Mouse (Mus musculus): Measurements from ENCODE around the gene Snx22. TPM values are rescaled to one million over a fixed set of nuclear protein-coding genes. Genes with fewer than 3 reads are reported as not detected.

Snx22 gene
- polyA plus RNA-seq, 1 experiment: 1.8 TPM

DNA sequence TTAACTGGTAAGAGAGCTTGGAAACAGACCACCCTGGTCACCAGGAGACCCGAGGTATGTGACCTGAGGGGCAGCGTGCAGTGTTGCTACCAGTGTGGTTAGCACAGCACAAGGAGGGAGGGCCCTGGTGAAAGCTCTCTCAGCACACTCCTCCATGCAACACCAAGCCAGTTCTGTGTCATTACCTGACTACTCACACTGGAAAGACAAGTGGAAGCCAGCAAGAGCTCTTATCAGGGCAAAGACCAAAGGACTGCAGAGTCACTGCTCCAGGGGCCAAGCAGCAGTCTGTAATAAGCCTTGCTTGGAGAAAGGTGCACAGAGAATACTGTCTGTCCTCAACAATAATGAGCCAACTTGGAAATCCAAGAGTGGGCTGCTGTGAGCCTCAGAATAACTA, 23.1 kb upstream of the Snx22 start:
- H3K36me3 ChIP-seq (ENCODE audit: control insufficient read depth, insufficient read depth): peaks cover 60% of the 10 kb centered on the region
- no peak overlapping the region for H3K4me2 ChIP-seq (ENCODE audit: low read depth)
- TF ChIP-seq MYOG (IDR thresholded peaks at IDR 0.05; ENCODE audit: control insufficient read depth in 1 of 3, insufficient read depth in 1 of 3, insufficient read length in 2 of 3, low read depth in 2 of 3): no peak
- no peak for TF ChIP-seq POLR2AphosphoS2 (IDR thresholded peaks at IDR 0.05; ENCODE audit: insufficient read length, low read depth)
- TF ChIP-seq MYOD1 (IDR thresholded peaks at IDR 0.05; ENCODE audit: control insufficient read depth in 1 of 3, insufficient read length in 2 of 3, low read depth in 2 of 3): no peak
- no peak for TF ChIP-seq MAX (IDR thresholded peaks at IDR 0.05; ENCODE audit: low read depth)
- no peak for TF ChIP-seq USF1 (IDR thresholded peaks at IDR 0.05; ENCODE audit: low read depth)
- no peak for TF ChIP-seq SRF (IDR thresholded peaks at IDR 0.05; ENCODE audit: control insufficient read depth, insufficient read length, low read depth)
- TF ChIP-seq REST (IDR thresholded peaks at IDR 0.05; ENCODE audit: insufficient read depth, insufficient read length): no peak
- TF ChIP-seq TCF12 (IDR thresholded peaks at IDR 0.05; ENCODE audit: insufficient read depth, poor library complexity, severe bottlenecking): no peak
- no peak for TF ChIP-seq POLR2A (IDR thresholded peaks at IDR 0.05; ENCODE audit: insufficient read length, low read depth)
- no peak for TF ChIP-seq CEBPB (IDR thresholded peaks at IDR 0.05; ENCODE audit: insufficient read depth, poor library complexity, severe bottlenecking)
- no peak for TF ChIP-seq E2F4 (IDR thresholded peaks at IDR 0.05; ENCODE audit: insufficient read depth)
- no peak for TF ChIP-seq TCF3 (IDR thresholded peaks at IDR 0.05; ENCODE audit: insufficient read length, low read depth)
- no peak overlapping the region for H3ac ChIP-seq (ENCODE audit: control insufficient read depth, insufficient read length)
- H3K79me2 ChIP-seq (ENCODE audit: control insufficient read depth, insufficient read depth): no peaks in the 10 kb centered on the region
- no peak overlapping the region for H3K4me3 ChIP-seq
- H3K27me3 ChIP-seq (ENCODE audit: control insufficient read depth, insufficient read depth, insufficient read length): no peaks in the 10 kb centered on the region

DNA sequence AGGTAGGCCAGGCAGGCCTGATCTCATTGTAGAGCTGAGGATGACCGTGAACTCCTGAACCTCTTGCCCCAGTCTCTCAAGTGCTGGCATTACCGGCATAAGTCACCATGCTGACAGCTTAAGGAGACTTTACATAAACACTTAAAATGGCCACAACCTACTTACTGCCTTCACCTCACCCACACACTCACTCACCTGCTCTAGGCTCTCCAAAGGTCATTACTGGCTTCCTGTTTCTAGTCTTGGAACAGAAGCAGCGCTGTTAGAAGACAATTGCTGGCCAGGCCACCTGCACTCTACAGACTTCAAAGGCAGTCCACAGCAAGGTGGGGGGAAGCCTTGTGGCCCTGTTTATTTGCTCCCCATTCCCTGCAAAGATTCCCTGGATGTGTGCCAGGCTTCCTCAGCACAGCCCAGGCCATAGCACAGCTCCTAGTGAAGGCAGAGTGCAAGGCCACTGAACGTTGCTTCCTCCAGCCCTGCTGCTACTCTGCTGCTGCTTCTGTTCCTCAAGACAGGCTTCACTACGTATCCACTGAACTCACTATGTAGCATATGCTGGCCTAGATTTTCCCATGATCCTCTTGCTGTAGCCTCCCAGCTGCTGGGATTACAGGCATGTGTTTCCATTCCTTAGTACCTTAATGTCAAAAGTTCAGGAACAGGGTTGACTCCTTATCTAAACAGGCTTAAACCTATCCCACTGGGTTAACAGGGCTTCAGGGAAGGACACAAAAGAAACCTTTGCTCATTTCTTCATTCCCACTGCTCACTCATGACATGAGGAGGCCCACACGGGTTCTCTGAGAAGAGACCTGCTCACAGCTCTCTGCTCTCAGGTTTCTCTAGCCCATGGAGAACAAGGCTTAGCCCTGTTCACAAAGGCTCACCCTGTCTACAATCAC, 22.1 kb upstream of the Snx22 start:
- Histone ChIP-seq H3K4me2 (ENCODE audit: low read depth) (no peak overlapping the region), H3ac (ENCODE audit: control insufficient read depth, insufficient read length) (no peak overlapping the region), H3K4me3 (no peak overlapping the region), H3K79me2 (ENCODE audit: control insufficient read depth, insufficient read depth) (no peaks in the 10 kb centered on the region), H3K27me3 (ENCODE audit: control insufficient read depth, insufficient read depth, insufficient read length) (no peaks in the 10 kb centered on the region), H3K36me3 (ENCODE audit: control insufficient read depth, insufficient read depth) (peaks cover 59% of the 10 kb centered on the region)
- peak; percentile 14 for TF ChIP-seq POLR2A (IDR thresholded peaks at IDR 0.05; ENCODE audit: insufficient read length, low read depth)
- TF ChIP-seq SRF (IDR thresholded peaks at IDR 0.05; ENCODE audit: control insufficient read depth, insufficient read length, low read depth): no peak

DNA sequence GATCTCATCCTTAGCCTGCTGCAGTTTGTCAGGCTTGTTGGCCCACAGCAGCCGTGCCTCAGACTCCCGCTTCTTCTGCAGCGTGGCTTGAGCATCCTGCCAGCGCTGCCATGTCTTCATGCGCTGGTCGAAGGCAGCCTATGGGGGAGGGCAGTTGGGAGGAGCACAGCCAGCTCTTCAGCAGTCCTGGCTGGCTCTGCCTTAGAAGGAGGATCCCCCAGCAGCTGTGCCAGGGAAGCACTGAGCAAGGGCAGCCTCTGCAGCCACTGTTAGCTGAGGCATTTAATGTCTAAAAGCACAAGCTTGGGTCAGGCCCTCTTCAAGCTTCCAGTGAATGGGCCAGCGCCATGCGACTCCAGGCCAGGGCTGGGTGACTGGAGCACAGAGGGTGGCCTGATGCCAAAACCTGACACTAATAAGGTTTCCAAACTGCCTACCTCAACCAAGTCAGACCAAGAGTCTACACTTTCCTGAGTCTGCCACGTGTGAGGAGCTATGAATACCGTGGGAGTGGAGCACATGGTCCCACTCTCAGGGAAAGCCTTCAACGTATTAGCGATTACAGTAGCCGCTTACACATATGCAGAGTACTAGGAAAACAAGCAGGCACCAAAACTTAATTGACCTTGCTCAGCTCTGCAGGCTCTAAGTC, 21.2 kb upstream of the Snx22 start:
- H3K4me3 ChIP-seq: no peak overlapping the region
- no peak overlapping the region for H3K4me2 ChIP-seq (ENCODE audit: low read depth)
- no peaks in the 10 kb centered on the region for H3K27me3 ChIP-seq (ENCODE audit: control insufficient read depth, insufficient read depth, insufficient read length)
- H3K36me3 ChIP-seq (ENCODE audit: control insufficient read depth, insufficient read depth): peaks cover 50% of the 10 kb centered on the region
- TF ChIP-seq MAX (IDR thresholded peaks at IDR 0.05; ENCODE audit: low read depth): no peak
- TF ChIP-seq POLR2A (IDR thresholded peaks at IDR 0.05; ENCODE audit: insufficient read length, low read depth): no peak
- TF ChIP-seq SRF (IDR thresholded peaks at IDR 0.05; ENCODE audit: control insufficient read depth, insufficient read length, low read depth): no peak
- no peak for TF ChIP-seq MYOD1 (IDR thresholded peaks at IDR 0.05; ENCODE audit: control insufficient read depth in 1 of 3, insufficient read length in 2 of 3, low read depth in 2 of 3)
- TF ChIP-seq CEBPB (IDR thresholded peaks at IDR 0.05; ENCODE audit: insufficient read depth, poor library complexity, severe bottlenecking): no peak
- TF ChIP-seq TCF12 (IDR thresholded peaks at IDR 0.05; ENCODE audit: insufficient read depth, poor library complexity, severe bottlenecking): no peak
- no peak for TF ChIP-seq TCF3 (IDR thresholded peaks at IDR 0.05; ENCODE audit: insufficient read length, low read depth)
- TF ChIP-seq REST (IDR thresholded peaks at IDR 0.05; ENCODE audit: insufficient read depth, insufficient read length): no peak
- TF ChIP-seq MYOG (IDR thresholded peaks at IDR 0.05; ENCODE audit: control insufficient read depth in 1 of 3, insufficient read depth in 1 of 3, insufficient read length in 2 of 3, low read depth in 2 of 3): no peak
- TF ChIP-seq E2F4 (IDR thresholded peaks at IDR 0.05; ENCODE audit: insufficient read depth): no peak
- TF ChIP-seq USF1 (IDR thresholded peaks at IDR 0.05; ENCODE audit: low read depth): no peak
- TF ChIP-seq POLR2AphosphoS2 (IDR thresholded peaks at IDR 0.05; ENCODE audit: insufficient read length, low read depth): no peak
- H3ac ChIP-seq (ENCODE audit: control insufficient read depth, insufficient read length): no peak overlapping the region
- H3K79me2 ChIP-seq (ENCODE audit: control insufficient read depth, insufficient read depth): no peaks in the 10 kb centered on the region

DNA sequence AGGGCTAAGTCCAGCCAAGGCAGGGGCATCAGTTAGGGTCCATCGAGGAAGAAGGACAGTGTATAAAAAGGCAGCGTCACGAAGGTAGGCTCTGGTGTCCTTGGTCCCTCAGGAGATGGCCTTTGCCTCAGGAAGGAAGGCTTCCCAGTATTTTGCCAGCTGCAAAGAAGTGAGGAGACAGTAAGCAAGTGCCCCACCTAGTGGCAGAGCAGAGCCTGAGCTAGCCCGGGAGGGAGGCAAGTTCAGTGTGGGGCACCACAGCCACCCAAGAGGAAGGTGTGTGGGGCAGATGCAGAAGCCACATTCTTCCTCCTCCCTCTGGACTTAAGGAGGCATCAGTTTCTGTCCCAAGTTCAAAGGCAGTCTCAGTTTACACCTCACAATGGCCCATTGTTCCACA, 18.9 kb upstream of the Snx22 start:
- Histone ChIP-seq H3K36me3 (ENCODE audit: control insufficient read depth, insufficient read depth) (peaks cover 28% of the 10 kb centered on the region), H3ac (ENCODE audit: control insufficient read depth, insufficient read length) (no peak overlapping the region), H3K27me3 (ENCODE audit: control insufficient read depth, insufficient read depth, insufficient read length) (no peaks in the 10 kb centered on the region), H3K79me2 (ENCODE audit: control insufficient read depth, insufficient read depth) (no peaks in the 10 kb centered on the region), H3K4me3 (no peak overlapping the region), H3K4me2 (ENCODE audit: low read depth) (no peak overlapping the region)
- TF ChIP-seq MAX (IDR thresholded peaks at IDR 0.05; ENCODE audit: low read depth): no peak
- no peak for TF ChIP-seq TCF12 (IDR thresholded peaks at IDR 0.05; ENCODE audit: insufficient read depth, poor library complexity, severe bottlenecking)
- TF ChIP-seq MYOG (IDR thresholded peaks at IDR 0.05; ENCODE audit: control insufficient read depth in 1 of 3, insufficient read depth in 1 of 3, insufficient read length in 2 of 3, low read depth in 2 of 3): no peak
- TF ChIP-seq REST (IDR thresholded peaks at IDR 0.05; ENCODE audit: insufficient read depth, insufficient read length): no peak
- no peak for TF ChIP-seq E2F4 (IDR thresholded peaks at IDR 0.05; ENCODE audit: insufficient read depth)
- TF ChIP-seq MYOD1 (IDR thresholded peaks at IDR 0.05; ENCODE audit: control insufficient read depth in 1 of 3, insufficient read length in 2 of 3, low read depth in 2 of 3): no peak
- no peak for TF ChIP-seq CEBPB (IDR thresholded peaks at IDR 0.05; ENCODE audit: insufficient read depth, poor library complexity, severe bottlenecking)
- no peak for TF ChIP-seq TCF3 (IDR thresholded peaks at IDR 0.05; ENCODE audit: insufficient read length, low read depth)
- TF ChIP-seq SRF (IDR thresholded peaks at IDR 0.05; ENCODE audit: control insufficient read depth, insufficient read length, low read depth): no peak
- no peak for TF ChIP-seq POLR2A (IDR thresholded peaks at IDR 0.05; ENCODE audit: insufficient read length, low read depth)
- TF ChIP-seq POLR2AphosphoS2 (IDR thresholded peaks at IDR 0.05; ENCODE audit: insufficient read length, low read depth): no peak
- no peak for TF ChIP-seq USF1 (IDR thresholded peaks at IDR 0.05; ENCODE audit: low read depth)

All from myocyte (in vitro differentiated cells).